Mouse (Mus musculus) MEL (cell line): Measurements from ENCODE around the gene Ccl11. TPM values are rescaled to one million over a fixed set of nuclear protein-coding genes. Genes with fewer than 3 reads are reported as not detected.

ENCODE experiments used
- DNase-seq: peaks from one replicate; pipeline ENCODE4 v3.0.0; 2011; ENCODE audit warnings: low read depth, low spot score
- H3K27ac ChIP-seq: 2 replicates; pipeline ENCODE4 v1.5.1; 2012; ENCODE audit warnings: low read depth, mild to moderate bottlenecking, control low read depth, low read length, moderate library complexity; ENCODE audit not compliant: control insufficient read depth
- H3K27me3 ChIP-seq, 2 experiments: fragments of 150-350 bp in 1 of 2; sonication (generic) in 1 of 2; 2 replicates each; pipeline ENCODE4 v1.6.1; 2012; ENCODE audit warnings: low read length in 2 of 2, mild to moderate bottlenecking in 2 of 2, improper control_type of control experiment in 1 of 2, moderate library complexity in 1 of 2; ENCODE audit not compliant: insufficient read depth in 2 of 2, control insufficient read depth in 1 of 2
- H3K36me3 ChIP-seq, 2 experiments: 2 replicates each; pipeline ENCODE4 v1.6.1; 2012 to 2014; ENCODE audit warnings: low read length in 2 of 2, improper control_type of control experiment in 1 of 2, inconsistent platforms in 1 of 2, mild to moderate bottlenecking in 1 of 2; ENCODE audit not compliant: insufficient read depth in 2 of 2, control insufficient read depth in 1 of 2
- H3K4me1 ChIP-seq, 2 experiments: fragments of 150-350 bp in 1 of 2; sonication (generic) in 1 of 2; 2 replicates each; pipeline ENCODE4 v1.6.1; 2012; ENCODE audit warnings: low read length in 2 of 2, improper control_type of control experiment in 1 of 2, mild to moderate bottlenecking in 1 of 2; ENCODE audit not compliant: insufficient read depth in 2 of 2, control insufficient read depth in 1 of 2
- H3K4me3 ChIP-seq, 2 experiments: fragments of 150-350 bp in 1 of 2; sonication (generic) in 1 of 2; 2 replicates each; pipeline ENCODE4 v1.5.1; 2012; ENCODE audit warnings: low read depth in 2 of 2, low read length in 2 of 2, mild to moderate bottlenecking in 2 of 2, moderate library complexity in 2 of 2, control low read depth in 1 of 2, improper control_type of control experiment in 1 of 2; ENCODE audit not compliant: control insufficient read depth in 1 of 2, insufficient read depth in 1 of 2
- H3K79me2 ChIP-seq: 2 replicates; pipeline ENCODE4 v1.6.1; 2012; ENCODE audit warnings: mild to moderate bottlenecking, low read length, moderate library complexity; ENCODE audit not compliant: control insufficient read depth, poor library complexity, insufficient read depth
- H3K9ac ChIP-seq: 2 replicates; pipeline ENCODE4 v1.6.1; 2012; ENCODE audit warnings: low read depth, mild to moderate bottlenecking, control low read depth, low read length, moderate library complexity; ENCODE audit not compliant: control insufficient read depth, poor library complexity, severe bottlenecking
- H3K9me3 ChIP-seq: fragments of 150-350 bp; sonication (generic); replicated peaks from 2 replicates; pipeline ENCODE4 v1.6.1; 2012; ENCODE audit warnings: mild to moderate bottlenecking, low read length, improper control_type of control experiment, moderate library complexity; ENCODE audit not compliant: insufficient read depth
- BHLHE40 ChIP-seq: IDR thresholded peaks from 2 replicates; pipeline ENCODE4 v1.6.1; 2012; ENCODE audit warnings: low read depth, mild to moderate bottlenecking, inconsistent platforms, low read length, improper control_type of control experiment, borderline replicate concordance
- CHD1 ChIP-seq: IDR thresholded peaks from 2 replicates; pipeline ENCODE4 v1.6.1; 2012; ENCODE audit warnings: low read depth, mild to moderate bottlenecking, inconsistent platforms, low read length, improper control_type of control experiment
- CTCF ChIP-seq, 3 experiments: IDR thresholded peaks in 2 of 3; conservative IDR thresholded peaks in 1 of 3; 2 replicates each; pipeline ENCODE4 v1.5.1; 2011 to 2012; ENCODE audit warnings: low read length in 3 of 3, low read depth in 2 of 3, mild to moderate bottlenecking in 2 of 3, improper control_type of control experiment in 1 of 3, inconsistent platforms in 1 of 3, mixed read lengths in 1 of 3, moderate library complexity in 1 of 3; ENCODE audit not compliant: control insufficient read depth in 1 of 3, insufficient read depth in 1 of 3, poor library complexity in 1 of 3, severe bottlenecking in 1 of 3
- ELF1 ChIP-seq: IDR thresholded peaks from 2 replicates; pipeline ENCODE4 v1.6.1; 2014; ENCODE audit warnings: low read depth, mild to moderate bottlenecking, inconsistent platforms, low read length, improper control_type of control experiment, moderate library complexity
- ETS1 ChIP-seq: IDR thresholded peaks from 2 replicates; pipeline ENCODE4 v1.6.1; 2012; ENCODE audit warnings: low read depth, mild to moderate bottlenecking, inconsistent platforms, low read length, improper control_type of control experiment, moderate library complexity
- GABPA ChIP-seq: IDR thresholded peaks from 2 replicates; pipeline ENCODE4 v1.6.1; 2012; ENCODE audit warnings: low read depth, mild to moderate bottlenecking, inconsistent platforms, low read length, improper control_type of control experiment, moderate library complexity
- KAT2A ChIP-seq: conservative IDR thresholded peaks from 2 replicates; pipeline ENCODE4 v1.6.1; 2012; ENCODE audit warnings: low read depth, low read length, improper control_type of control experiment, inconsistent platforms
- MAFK ChIP-seq: IDR thresholded peaks from 2 replicates; pipeline ENCODE4 v1.6.1; 2011; ENCODE audit warnings: low read depth, mild to moderate bottlenecking, low read length, improper control_type of control experiment, borderline replicate concordance
- MAX ChIP-seq: IDR thresholded peaks from 2 replicates; pipeline ENCODE4 v1.6.1; 2011; ENCODE audit warnings: low read length, improper control_type of control experiment
- MAZ ChIP-seq: IDR thresholded peaks from 2 replicates; pipeline ENCODE4 v1.6.1; 2012; ENCODE audit warnings: low read depth, mild to moderate bottlenecking, inconsistent platforms, low read length, improper control_type of control experiment
- MEF2A ChIP-seq: IDR thresholded peaks from 2 replicates; pipeline ENCODE4 v1.6.1; 2014; ENCODE audit warnings: low read depth, mild to moderate bottlenecking, inconsistent platforms, low read length, improper control_type of control experiment; ENCODE audit not compliant: poor library complexity, insufficient replicate concordance, severe bottlenecking; ENCODE audit errors: extremely low read depth
- MYB ChIP-seq: IDR thresholded peaks from 2 replicates; pipeline ENCODE4 v1.6.1; 2011; ENCODE audit warnings: mild to moderate bottlenecking, low read depth, low read length, improper control_type of control experiment
- NRF1 ChIP-seq: IDR thresholded peaks from 2 replicates; pipeline ENCODE4 v1.6.1; 2014; ENCODE audit warnings: low read depth, mild to moderate bottlenecking, inconsistent platforms, low read length, improper control_type of control experiment, moderate library complexity; ENCODE audit not compliant: poor library complexity, insufficient read depth, severe bottlenecking
- POLR2AphosphoS5 ChIP-seq: IDR thresholded peaks from 2 replicates; pipeline ENCODE4 v1.6.1; 2012; ENCODE audit warnings: low read depth, borderline replicate concordance, mild to moderate bottlenecking, inconsistent platforms, low read length, moderate library complexity, mixed read lengths
- RAD21 ChIP-seq: IDR thresholded peaks from 2 replicates; pipeline ENCODE4 v1.6.1; 2011; ENCODE audit warnings: mild to moderate bottlenecking, low read depth, low read length, improper control_type of control experiment
- RCOR1 ChIP-seq: IDR thresholded peaks from 2 replicates; pipeline ENCODE4 v1.6.1; 2012; ENCODE audit warnings: low read depth, mild to moderate bottlenecking, inconsistent platforms, low read length, improper control_type of control experiment
- SIN3A ChIP-seq: IDR thresholded peaks from 2 replicates; pipeline ENCODE4 v1.6.1; 2012; ENCODE audit warnings: low read length, improper control_type of control experiment, inconsistent platforms
- SMC3 ChIP-seq: IDR thresholded peaks from 2 replicates; pipeline ENCODE4 v1.6.1; 2011; ENCODE audit warnings: low read depth, low read length, improper control_type of control experiment
- TAL1 ChIP-seq: IDR thresholded peaks from 2 replicates; pipeline ENCODE4 v1.6.1; 2012; ENCODE audit warnings: mild to moderate bottlenecking, inconsistent platforms, low read length, moderate library complexity, mixed read lengths
- TBP ChIP-seq: IDR thresholded peaks from 2 replicates; pipeline ENCODE4 v1.8.0; 2011; ENCODE audit warnings: low read depth, low read length, improper control_type of control experiment
- UBTF ChIP-seq: IDR thresholded peaks from 2 replicates; pipeline ENCODE4 v1.6.1; 2012; ENCODE audit warnings: low read depth, mild to moderate bottlenecking, inconsistent platforms, low read length, improper control_type of control experiment, moderate library complexity, borderline replicate concordance; ENCODE audit not compliant: insufficient read depth
- USF1 ChIP-seq: IDR thresholded peaks from 2 replicates; pipeline ENCODE4 v1.6.1; 2014; ENCODE audit warnings: low read depth, mild to moderate bottlenecking, inconsistent platforms, low read length, improper control_type of control experiment, moderate library complexity
- ZC3H11A ChIP-seq: IDR thresholded peaks from 2 replicates; pipeline ENCODE4 v1.6.1; 2012; ENCODE audit warnings: low read depth, mild to moderate bottlenecking, inconsistent platforms, low read length, improper control_type of control experiment
- ZKSCAN1 ChIP-seq: IDR thresholded peaks from 2 replicates; pipeline ENCODE4 v1.6.1; 2012; ENCODE audit warnings: low read depth, mild to moderate bottlenecking, inconsistent platforms, low read length, improper control_type of control experiment, moderate library complexity
- ZNF384 ChIP-seq: IDR thresholded peaks from 2 replicates; pipeline ENCODE4 v1.6.1; 2012; ENCODE audit warnings: low read depth, mild to moderate bottlenecking, inconsistent platforms, low read length, improper control_type of control experiment
- polyA plus RNA-seq, 2 experiments: library from polyadenylated mRNA; stranded (reverse) in 1 of 2; unstranded in 1 of 2; fragments of >175 nt in 1 of 2; fragments of >200 nt in 1 of 2; gene quantifications; 2 replicates each; pipeline versions ENCODE4 v1.2.1 to v1.2.4; 2012; ENCODE audit warnings: low replicate concordance in 2 of 2, low read depth in 1 of 2; ENCODE audit not compliant: insufficient read length in 2 of 2, insufficient read depth in 1 of 2, missing spikeins in 1 of 2
- total RNA-seq: library from RNA; depleted of rRNA; stranded (reverse); fragments of 300-350 nt; gene quantifications from 2 replicates; pipeline ENCODE4 v1.2.3, GENCODE M21; 2012

The Ccl11 gene
- total and polyA plus RNA-seq, 3 experiments, result not detected

DNA sequence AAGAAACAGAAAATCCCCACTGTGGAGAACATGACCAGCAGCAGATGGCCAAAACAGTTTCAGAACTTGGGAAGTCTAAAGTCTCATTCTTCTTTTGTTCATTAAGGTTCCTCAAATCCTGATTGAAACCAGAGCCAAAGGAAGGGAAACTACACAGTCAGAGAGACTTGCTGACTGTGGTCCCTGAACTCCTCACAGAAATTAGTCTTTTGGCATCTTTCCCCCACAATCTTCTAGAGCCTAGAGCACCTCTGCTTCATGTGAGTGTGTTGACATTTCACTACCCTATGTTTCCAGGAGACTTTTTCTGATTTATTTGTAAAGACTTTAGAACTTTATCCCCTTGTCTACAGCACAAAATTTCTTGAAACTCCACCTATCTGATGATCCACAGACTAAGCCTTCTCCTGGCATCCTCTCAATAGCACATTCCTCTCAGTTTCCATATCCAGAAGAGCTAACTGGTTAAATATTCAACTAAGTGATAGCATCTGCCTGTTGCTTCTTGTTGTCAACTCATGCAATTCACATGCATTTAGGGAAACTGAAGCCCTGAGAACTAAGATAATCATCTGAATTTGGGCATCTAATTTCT, 20.6 kb downstream of the Ccl11 start:
- Histone ChIP-seq H3K36me3 (no peaks in the 10 kb centered on the region), H3K79me2 (no peaks in the 10 kb centered on the region), H3K9ac (no peak overlapping the region), H3K9me3 (no peaks in the 10 kb centered on the region), H3K4me1 (no peaks in the 10 kb centered on the region), H3K27ac (no peak overlapping the region), H3K27me3 (no peaks in the 10 kb centered on the region), H3K4me3 (no peak overlapping the region)
- no peak for DNase-seq
- TF ChIP-seq BHLHE40 (no peak), CTCF (IDR thresholded peaks at IDR 0.05 in 2 of 3, conservative IDR thresholded peaks at IDR 0.05 in 1 of 3; ENCODE audit: control insufficient read depth in 1 of 3, insufficient read depth in 1 of 3, low read depth in 2 of 3, low read length in 3 of 3, poor library complexity in 1 of 3, severe bottlenecking in 1 of 3) (no peak)

DNA sequence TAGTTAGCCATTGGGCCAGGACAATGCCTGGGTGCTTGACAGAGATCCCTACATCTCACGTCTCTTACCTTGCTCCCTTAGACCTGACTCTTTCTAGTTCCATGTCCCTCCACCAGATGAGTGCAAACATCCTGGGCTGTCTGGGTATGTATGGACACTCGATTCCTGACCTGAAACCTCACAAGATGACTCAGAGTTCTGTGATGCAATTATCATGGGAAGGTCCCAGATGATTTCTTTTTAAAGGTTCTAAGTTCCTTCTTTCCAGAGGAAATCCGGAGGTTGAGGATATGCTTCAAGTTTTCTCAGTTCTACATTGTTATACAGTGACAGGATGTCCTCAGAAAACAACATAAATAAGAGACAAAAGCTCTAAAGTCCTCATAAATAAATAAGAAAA, 23.2 kb downstream of the Ccl11 start:
- DNase-seq, result no peak
- H3K9me3 ChIP-seq, result no peaks in the 10 kb centered on the region
- H3K27ac ChIP-seq, result no peak overlapping the region
- H3K36me3 ChIP-seq, result no peaks in the 10 kb centered on the region
- no peak overlapping the region for H3K4me3 ChIP-seq
- H3K79me2 ChIP-seq, result no peaks in the 10 kb centered on the region
- H3K9ac ChIP-seq, result no peak overlapping the region
- H3K4me1 ChIP-seq, result no peaks in the 10 kb centered on the region
- TF ChIP-seq NRF1, result no peak
- TF ChIP-seq MAFK, result no peak
- no peak for TF ChIP-seq RCOR1
- no peak for TF ChIP-seq SIN3A
- TF ChIP-seq MYB, result no peak
- no peak for TF ChIP-seq ZNF384
- no peak for TF ChIP-seq UBTF
- no peak for TF ChIP-seq KAT2A
- no peak for TF ChIP-seq ZC3H11A
- no peak for TF ChIP-seq CTCF (IDR thresholded peaks at IDR 0.05 in 2 of 3, conservative IDR thresholded peaks at IDR 0.05 in 1 of 3; ENCODE audit: control insufficient read depth in 1 of 3, insufficient read depth in 1 of 3, low read depth in 2 of 3, low read length in 3 of 3, poor library complexity in 1 of 3, severe bottlenecking in 1 of 3)
- no peak for TF ChIP-seq GABPA
- no peaks in the 10 kb centered on the region for H3K27me3 ChIP-seq

DNA sequence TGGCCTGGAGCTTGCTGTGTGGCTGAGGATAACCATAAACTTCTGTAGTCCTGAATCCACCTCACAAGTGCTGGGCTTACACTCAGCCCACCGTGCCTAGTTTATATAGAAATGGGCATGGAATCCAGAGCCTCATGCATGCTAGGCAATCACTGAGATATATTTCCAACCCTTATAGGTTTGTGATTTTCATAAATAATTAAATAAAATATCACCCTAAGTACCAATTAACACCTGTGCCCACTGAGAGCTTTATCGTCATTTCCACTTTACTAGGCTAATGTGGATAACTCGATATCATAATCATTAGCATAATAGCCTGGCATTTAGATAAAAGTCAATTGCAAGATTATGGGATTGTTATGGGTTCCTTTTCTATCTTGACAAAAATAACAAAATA, 26.7 kb downstream of the Ccl11 start:
- Histone ChIP-seq H3K79me2 (no peaks in the 10 kb centered on the region), H3K27ac (no peak overlapping the region), H3K4me1 (no peaks in the 10 kb centered on the region), H3K27me3 (no peaks in the 10 kb centered on the region), H3K4me3 (no peak overlapping the region), H3K9ac (no peak overlapping the region), H3K36me3 (no peaks in the 10 kb centered on the region), H3K9me3 (no peaks in the 10 kb centered on the region)
- DNase-seq, result no peak
- TF ChIP-seq ETS1 (no peak), MYB (no peak), RCOR1 (no peak), ELF1 (no peak), MAX (no peak), CHD1 (no peak), USF1 (no peak), TBP (no peak), MAZ (no peak), MEF2A (no peak), RAD21 (no peak), TAL1 (no peak), ZKSCAN1 (no peak), CTCF (IDR thresholded peaks at IDR 0.05 in 2 of 3, conservative IDR thresholded peaks at IDR 0.05 in 1 of 3; ENCODE audit: control insufficient read depth in 1 of 3, insufficient read depth in 1 of 3, low read depth in 2 of 3, low read length in 3 of 3, poor library complexity in 1 of 3, severe bottlenecking in 1 of 3) (no peak), POLR2AphosphoS5 (no peak), GABPA (no peak), SMC3 (no peak), BHLHE40 (no peak)
